Mouse (Mus musculus) megakaryocyte, embryonic 14.5 days (primary cell): ENCODE results near the gene Arhgef18. TPM values are rescaled to one million over a fixed set of nuclear protein-coding genes. Genes with fewer than 3 reads are reported as not detected.
A peak's percentile ranks its signal among the peaks of the same experiment; 100 is the strongest.

Experiments used
- H3K27me3 ChIP-seq: replicated peaks from 2 replicates; pipeline ENCODE3; 2012; ENCODE audit warnings: inconsistent platforms
- H3K36me3 ChIP-seq: replicated peaks from 2 replicates; pipeline ENCODE3; 2012; ENCODE audit warnings: low read length, inconsistent platforms, mixed read lengths
- H3K4me1 ChIP-seq: 2 replicates; pipeline ENCODE4 v1.6.1; 2012; ENCODE audit warnings: inconsistent platforms
- H3K4me3 ChIP-seq: replicated peaks from 2 replicates; pipeline ENCODE3; 2012; ENCODE audit warnings: moderate library complexity, mild to moderate bottlenecking, inconsistent platforms
- H3K9me3 ChIP-seq: 2 replicates; pipeline ENCODE4 v1.6.1; 2012; ENCODE audit warnings: inconsistent platforms
- FLI1 ChIP-seq: IDR thresholded peaks from 2 replicates; pipeline ENCODE4 v1.6.1; 2012; ENCODE audit warnings: low read length, inconsistent platforms, mixed read lengths
- GATA1 ChIP-seq: IDR thresholded peaks from 3 replicates; pipeline ENCODE4 v1.6.1; 2012; ENCODE audit warnings: mixed read lengths, low read length, inconsistent platforms, borderline replicate concordance
- polyA plus RNA-seq: library from polyadenylated mRNA; stranded (reverse); fragments of >175 nt; gene quantifications from 2 replicates; pipeline ENCODE4 v1.2.3, GENCODE M21; 2012; ENCODE audit warnings: low replicate concordance; ENCODE audit not compliant: insufficient read depth

The Arhgef18 gene
- polyA plus RNA-seq, 1 experiment = 16.0 TPM

- Histone ChIP-seq H3K4me1 (peaks cover 81% of the 10 kb centered on the region), H3K36me3 (peaks cover 59% of the 10 kb centered on the region), H3K9me3 (no peaks in the 10 kb centered on the region), H3K27me3 (no peaks in the 10 kb centered on the region), H3K4me3 (no peak overlapping the region)
- TF ChIP-seq FLI1 (no peak), GATA1 (no peak)
Measured at GRCm38 (mm10) chr8:3416846-3417245, 24.0 kb downstream of the Arhgef18 start.

GRCm38 (mm10) chr8:3417455-3417854 lies 24.6 kb downstream of the Arhgef18 start:
- H3K36me3 ChIP-seq = peaks cover 53% of the 10 kb centered on the region

GRCm38 (mm10) chr8:3418101-3418500 lies 25.3 kb downstream of the Arhgef18 start:
- TF ChIP-seq GATA1 (no peak), FLI1 (no peak)
- Histone ChIP-seq H3K27me3 (no peaks in the 10 kb centered on the region), H3K4me3 (no peak overlapping the region), H3K9me3 (no peaks in the 10 kb centered on the region), H3K4me1 (peaks cover 69% of the 10 kb centered on the region), H3K36me3 (peaks cover 52% of the 10 kb centered on the region)

More at GRCm38 (mm10) chr8:3417455-3417854, 24.6 kb downstream of the Arhgef18 start:
- TF ChIP-seq GATA1 (no peak), FLI1 (no peak)
- no peak overlapping the region for H3K4me3 ChIP-seq
- H3K4me1 ChIP-seq = peaks cover 75% of the 10 kb centered on the region
- H3K9me3 ChIP-seq = no peaks in the 10 kb centered on the region
- no peaks in the 10 kb centered on the region for H3K27me3 ChIP-seq

DNA sequence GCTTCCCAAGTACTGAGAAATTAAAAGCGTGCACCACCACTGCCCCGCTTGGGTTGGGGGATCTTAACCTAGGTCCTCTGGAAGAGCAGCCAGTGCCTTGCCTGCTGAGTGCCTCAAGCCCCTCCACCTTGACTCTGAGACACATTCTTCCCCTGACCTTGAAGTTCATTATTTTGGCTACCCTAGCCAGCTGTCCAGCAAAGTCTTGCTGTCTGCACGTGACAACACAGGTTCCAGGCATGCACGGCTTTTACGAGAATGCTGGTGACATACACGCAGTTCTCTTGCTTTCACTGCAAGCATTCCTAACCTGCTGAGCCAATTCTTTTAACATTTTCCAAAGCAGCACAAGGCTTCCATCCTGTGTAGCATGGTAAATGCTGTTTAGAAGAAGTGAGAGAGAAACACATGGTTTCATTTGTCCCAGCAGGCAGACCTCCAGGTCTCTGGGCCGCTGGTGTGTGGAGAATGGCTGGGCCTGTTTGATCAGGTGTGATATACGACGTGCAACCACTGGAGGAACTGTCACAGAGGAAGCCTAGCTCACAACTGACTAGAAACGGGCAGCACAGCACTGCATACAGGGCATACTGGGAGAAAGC lies 27.4 kb downstream of the Arhgef18 start:
- no peak overlapping the region for H3K4me3 ChIP-seq
- H3K27me3 ChIP-seq = no peaks in the 10 kb centered on the region
- TF ChIP-seq FLI1 (no peak), GATA1 (no peak)
- H3K9me3 ChIP-seq = no peaks in the 10 kb centered on the region
- H3K36me3 ChIP-seq = peaks cover 53% of the 10 kb centered on the region
- peaks cover 48% of the 10 kb centered on the region for H3K4me1 ChIP-seq

GRCm38 (mm10) chr8:3421507-3421906 lies 28.7 kb downstream of the Arhgef18 start:
- Histone ChIP-seq H3K4me1 (peaks cover 35% of the 10 kb centered on the region), H3K4me3 (no peak overlapping the region), H3K36me3 (peaks cover 47% of the 10 kb centered on the region), H3K9me3 (no peaks in the 10 kb centered on the region), H3K27me3 (no peaks in the 10 kb centered on the region)
- TF ChIP-seq GATA1 = no peak
- no peak for TF ChIP-seq FLI1

- H3K4me3 ChIP-seq = no peak overlapping the region
- no peaks in the 10 kb centered on the region for H3K27me3 ChIP-seq
- no peaks in the 10 kb centered on the region for H3K9me3 ChIP-seq
- H3K36me3 ChIP-seq = peaks cover 63% of the 10 kb centered on the region
- peaks cover 36% of the 10 kb centered on the region for H3K4me1 ChIP-seq
- TF ChIP-seq FLI1 = no peak
- no peak for TF ChIP-seq GATA1
Measured at GRCm38 (mm10) chr8:3425217-3425616, 32.4 kb downstream of the Arhgef18 start.

- Histone ChIP-seq H3K9me3 (no peaks in the 10 kb centered on the region), H3K4me1 (peaks cover 42% of the 10 kb centered on the region), H3K36me3 (peaks cover 62% of the 10 kb centered on the region), H3K4me3 (no peak overlapping the region), H3K27me3 (no peaks in the 10 kb centered on the region)
- TF ChIP-seq GATA1 (no peak), FLI1 (no peak)
Measured at GRCm38 (mm10) chr8:3426211-3426610, 33.4 kb downstream of the Arhgef18 start.

DNA sequence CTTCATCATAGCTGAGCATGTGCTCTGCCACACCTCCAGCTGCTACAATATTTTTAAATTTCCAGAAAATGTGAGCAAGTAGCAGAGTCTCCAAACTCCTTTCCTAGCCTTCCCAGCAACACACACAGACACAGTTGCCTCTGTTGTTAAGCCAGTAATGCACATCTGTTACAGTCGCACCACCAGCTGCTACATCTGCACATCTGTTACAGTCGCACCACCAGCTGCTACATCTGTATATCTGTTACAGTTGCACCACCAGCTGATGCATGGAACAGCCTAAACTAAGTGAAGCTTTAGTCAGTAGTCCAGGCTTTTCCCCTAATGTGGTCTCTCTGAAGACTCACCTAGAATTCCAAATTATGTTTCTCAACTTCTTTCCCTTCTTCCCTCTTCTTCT lies 35.6 kb downstream of the Arhgef18 start:
- no peak for TF ChIP-seq GATA1
- no peak for TF ChIP-seq FLI1
- peaks cover 80% of the 10 kb centered on the region for H3K36me3 ChIP-seq
- no peak overlapping the region for H3K4me3 ChIP-seq
- no peaks in the 10 kb centered on the region for H3K27me3 ChIP-seq
- peaks cover 42% of the 10 kb centered on the region for H3K4me1 ChIP-seq
- H3K9me3 ChIP-seq = no peaks in the 10 kb centered on the region

DNA sequence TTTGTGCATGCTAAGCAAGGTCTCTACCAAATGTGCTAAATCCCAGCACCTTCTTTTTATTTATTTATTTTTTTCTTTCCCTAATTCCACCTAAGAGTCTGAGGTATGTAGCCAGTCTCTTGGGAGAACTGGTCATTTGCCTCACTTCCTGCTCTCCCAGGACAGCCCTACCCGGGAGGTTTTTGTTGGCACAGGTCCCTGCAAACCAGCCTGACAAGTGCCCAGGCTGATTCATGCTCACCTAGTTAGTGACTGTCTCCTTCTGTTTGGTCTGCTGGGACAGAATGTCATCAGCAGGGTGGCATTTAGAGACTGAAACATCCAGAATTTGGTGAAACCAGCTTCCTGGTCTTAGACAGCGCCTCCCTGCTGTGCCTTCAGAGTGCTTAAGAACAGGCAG lies 37.2 kb downstream of the Arhgef18 start:
- Histone ChIP-seq H3K4me3 (peak overlapping the region; percentile 28), H3K9me3 (no peaks in the 10 kb centered on the region), H3K27me3 (no peaks in the 10 kb centered on the region), H3K4me1 (peaks cover 42% of the 10 kb centered on the region), H3K36me3 (peaks cover 83% of the 10 kb centered on the region)
- TF ChIP-seq FLI1 = no peak
- no peak for TF ChIP-seq GATA1

DNA sequence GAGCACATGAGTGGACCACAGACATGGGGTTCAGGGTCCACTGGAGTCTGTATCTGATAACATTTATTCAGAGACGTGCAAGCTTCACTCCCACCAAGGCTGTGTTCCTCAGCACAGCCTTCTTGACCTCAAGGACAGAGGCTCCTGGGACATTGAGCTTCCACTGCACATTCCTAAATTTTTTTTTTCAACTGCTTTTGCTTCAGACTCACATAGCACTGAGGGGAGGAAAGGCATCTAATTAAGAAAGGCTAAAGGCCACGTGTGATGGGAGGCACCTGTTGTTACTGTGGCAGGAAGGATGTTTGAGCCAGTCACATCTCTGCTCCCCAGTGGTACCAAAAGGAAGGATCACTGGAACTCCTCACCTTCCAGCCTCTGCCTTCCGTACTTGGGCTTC lies 38.3 kb downstream of the Arhgef18 start:
- H3K36me3 ChIP-seq = peaks cover 88% of the 10 kb centered on the region
- TF ChIP-seq FLI1 = no peak
- TF ChIP-seq GATA1 = no peak

More for the DNA sequence above, 38.3 kb downstream of the Arhgef18 start:
- Histone ChIP-seq H3K4me3 (no peak overlapping the region), H3K4me1 (peaks cover 42% of the 10 kb centered on the region), H3K27me3 (no peaks in the 10 kb centered on the region), H3K9me3 (no peaks in the 10 kb centered on the region)
